In genomic region chr3:54736101-54736927, GRCm38 (mm10) we compare ENCODE assay signal across 8 mouse cellular contexts. TPM values are rescaled to one million over a fixed set of nuclear protein-coding genes. Genes with fewer than 3 reads are reported as not detected.
A peak's percentile ranks its signal among the peaks of the same experiment; 100 is the strongest.
DNase-seq lines count a peak whose midpoint lies in the region; ATAC-seq and TF ChIP-seq lines count a peak whose summit lies in the region.

No protein-coding gene starts in this region.

- no peaks in the 10 kb centered on the region for H3K4me1 ChIP-seq in lung, adult 2 months (ENCODE audit: control insufficient read depth, insufficient read depth, low read length)
- peaks cover 5% of the 10 kb centered on the region; the same call in 1 of the 2 replicates for H3K4me1 ChIP-seq in embryonic facial prominence, embryonic 15.5 days
- peaks cover 4% of the 10 kb centered on the region; the same call in 1 of the 2 replicates for H3K4me1 ChIP-seq in hindbrain, postnatal 0 days (ENCODE audit: insufficient read depth, low read length)
- peaks cover 23% of the 10 kb centered on the region for H3K4me1 ChIP-seq in liver, embryonic 16.5 days (ENCODE audit: control insufficient read depth, low read depth, low read length)
- H3K4me1 ChIP-seq in stomach, embryonic 16.5 days (ENCODE audit: control insufficient read depth, insufficient read depth, low read length), result peaks cover 19% of the 10 kb centered on the region; the same call in 1 of the 2 replicates

- H3K36me3 ChIP-seq in embryonic facial prominence, embryonic 15.5 days, result peaks cover 45% of the 10 kb centered on the region
- H3K36me3 ChIP-seq in hindbrain, postnatal 0 days (ENCODE audit: insufficient read depth, low read length), result peaks cover 30% of the 10 kb centered on the region
- H3K36me3 ChIP-seq in liver, embryonic 16.5 days (ENCODE audit: control insufficient read depth, insufficient read depth), result peaks cover 15% of the 10 kb centered on the region
- H3K36me3 ChIP-seq in stomach, embryonic 16.5 days (ENCODE audit: control insufficient read depth, insufficient read depth, low read length), result peaks cover 3% of the 10 kb centered on the region

- peak overlapping the region; percentile 83 for H3K9ac ChIP-seq in embryonic facial prominence, embryonic 15.5 days
- peak overlapping the region; percentile 96 for H3K9ac ChIP-seq in hindbrain, postnatal 0 days (replicated peaks; ENCODE audit: low read length)
- peak overlapping the region; percentile 95 for H3K9ac ChIP-seq in liver, embryonic 16.5 days (ENCODE audit: low read depth, low read length)
- H3K9ac ChIP-seq in stomach, embryonic 16.5 days (ENCODE audit: low read length), result peak overlapping the region; percentile 97

- 47% methylated on average over 18 of the region's 18 CpGs for WGBS in lung, adult 2 months
- WGBS in embryonic facial prominence, embryonic 15.5 days, result 50% methylated on average over 18 of the region's 18 CpGs
- WGBS in hindbrain, postnatal 0 days, result 52% methylated on average over 18 of the region's 18 CpGs
- 42% methylated on average over 18 of the region's 18 CpGs for WGBS in liver, embryonic 16.5 days (ENCODE audit: insufficient replicate concordance)
- WGBS in stomach, embryonic 16.5 days, result 49% methylated on average over 18 of the region's 18 CpGs

- H3K4me3 ChIP-seq in lung, adult 2 months (replicated peaks; ENCODE audit: extremely low read depth, low read depth, low read length), result peak overlapping the region; percentile 94
- peak overlapping the region; percentile 94 for H3K4me3 ChIP-seq in embryonic facial prominence, embryonic 15.5 days (replicated peaks)
- peak overlapping the region; percentile 90 for H3K4me3 ChIP-seq in hindbrain, postnatal 0 days (ENCODE audit: low read length)
- H3K4me3 ChIP-seq in liver, embryonic 16.5 days (ENCODE audit: low read depth, low read length), result peak overlapping the region; percentile 90
- H3K4me3 ChIP-seq in stomach, embryonic 16.5 days (replicated peaks; ENCODE audit: low read length), result peak overlapping the region; percentile 90

- no peak for TF ChIP-seq CTCF in lung, adult 2 months (IDR thresholded peaks at IDR 0.05; ENCODE audit: insufficient read depth, low read length)
- TF ChIP-seq CTCF in hindbrain, postnatal 0 days (IDR thresholded peaks at IDR 0.05; ENCODE audit: low read depth), result no peak

- peak overlapping the region; percentile 100 for H3K27ac ChIP-seq in embryonic facial prominence, embryonic 15.5 days (replicated peaks)
- H3K27ac ChIP-seq in hindbrain, postnatal 0 days, result peak overlapping the region; percentile 99
- peak overlapping the region; percentile 53; the same call in 1 of the 2 replicates for H3K27ac ChIP-seq in liver, embryonic 16.5 days (ENCODE audit: low read length)
- peak overlapping the region; percentile 100 for H3K27ac ChIP-seq in stomach, embryonic 16.5 days (ENCODE audit: low read length)

- ATAC-seq in embryonic facial prominence, embryonic 15.5 days (ENCODE audit: insufficient number of reproducible peaks, low FRiP score, low TSS enrichment, low read depth), result no peak
- no peak for ATAC-seq in hindbrain, postnatal 0 days
- no peak for ATAC-seq in liver, embryonic 16.5 days (ENCODE audit: low read depth)
- ATAC-seq in stomach, embryonic 16.5 days (ENCODE audit: insufficient read depth, low FRiP score), result no peak
- no peak for ATAC-seq in erythroid progenitor cell, adult 5-6 weeks (replicated peaks; ENCODE audit: low FRiP score, poor library complexity, severe bottlenecking)

- peak overlapping the region; percentile 77 for H3K4me2 ChIP-seq in embryonic facial prominence, embryonic 15.5 days (replicated peaks)
- peak overlapping the region; percentile 93 for H3K4me2 ChIP-seq in hindbrain, postnatal 0 days (ENCODE audit: low read depth, low read length)
- peak overlapping the region; percentile 98 for H3K4me2 ChIP-seq in liver, embryonic 16.5 days (ENCODE audit: low read depth, low read length)
- H3K4me2 ChIP-seq in stomach, embryonic 16.5 days (ENCODE audit: low read depth, low read length), result peak overlapping the region; percentile 84

- DNase-seq in lung, adult 2 months, result peak; percentile 18
- no peak for DNase-seq in lung, postnatal 25 days (ENCODE audit: low spot score)
- DNase-seq in R1 (ENCODE audit: low read depth, low spot score), result peak; percentile 31
- peak; percentile 50 for DNase-seq in hindbrain, postnatal 0 days (ENCODE audit: low spot score)

- TF ChIP-seq POLR2A in lung, adult 2 months (IDR thresholded peaks at IDR 0.05; ENCODE audit: borderline replicate concordance, extremely low read depth, low read depth, low read length), result no peak

- no peaks in the 10 kb centered on the region for H3K9me3 ChIP-seq in embryonic facial prominence, embryonic 15.5 days (replicated peaks)
- H3K9me3 ChIP-seq in hindbrain, postnatal 0 days (ENCODE audit: low read length), result no peaks in the 10 kb centered on the region
- H3K9me3 ChIP-seq in liver, embryonic 16.5 days (replicated peaks; ENCODE audit: control insufficient read depth, low read length), result no peaks in the 10 kb centered on the region
- H3K9me3 ChIP-seq in stomach, embryonic 16.5 days (replicated peaks; ENCODE audit: control insufficient read depth, low read length), result no peaks in the 10 kb centered on the region

- no peaks in the 10 kb centered on the region for H3K27me3 ChIP-seq in embryonic facial prominence, embryonic 15.5 days
- H3K27me3 ChIP-seq in hindbrain, postnatal 0 days (ENCODE audit: insufficient read depth, low read length), result no peaks in the 10 kb centered on the region
- H3K27me3 ChIP-seq in liver, embryonic 16.5 days (ENCODE audit: control insufficient read depth, insufficient read depth, low read depth, low read length), result no peaks in the 10 kb centered on the region
- H3K27me3 ChIP-seq in stomach, embryonic 16.5 days (ENCODE audit: control insufficient read depth, insufficient read depth, low read length), result no peaks in the 10 kb centered on the region

RNA-seq across cellular contexts. Expression of gene Alg5, which starts 1.0 kb away (rescaled TPM):
- polyA plus RNA-seq in lung, adult 2 months (2012; rRNA removed), result 9.4 and 12.4 TPM in 2 replicates
- 58.4 TPM in 2 replicates for polyA plus RNA-seq in embryonic facial prominence, embryonic 15.5 days (2015; fragmentation: Nextera tagmentation; extraction: Ambion mirVana)
- total RNA-seq in hindbrain, postnatal 0 days (2014; rRNA removed), result 12.3 and 16.3 TPM in 2 replicates
- 65.1 and 72.0 TPM in 2 replicates for polyA plus RNA-seq in hindbrain, postnatal 0 days (2015; fragmentation: Nextera tagmentation; extraction: Ambion mirVana)
- 19.0 and 22.5 TPM in 2 replicates for polyA plus RNA-seq in liver, embryonic 16.5 days (2015; fragmentation: Nextera tagmentation; extraction: Ambion mirVana)
- 63.6 and 64.9 TPM in 2 replicates for polyA plus RNA-seq in stomach, embryonic 16.5 days (2015; fragmentation: Nextera tagmentation; extraction: Ambion mirVana)
- 10.5 and 30.6 TPM in 2 replicates for total RNA-seq in erythroid progenitor cell, adult 5-6 weeks (2015; ENCODE audit: low replicate concordance)
- total RNA-seq in erythroid progenitor cell, adult 5-6 weeks (2017; ENCODE audit: low replicate concordance), result 1.9 and 6.5 TPM in 2 replicates

RNA-seq across cellular contexts. Expression of gene Exosc8, which starts 1.1 kb away (rescaled TPM):
- 15.3 and 20.3 TPM in 2 replicates for polyA plus RNA-seq in lung, adult 2 months (2012; rRNA removed)
- polyA plus RNA-seq in embryonic facial prominence, embryonic 15.5 days (2015; fragmentation: Nextera tagmentation; extraction: Ambion mirVana), result 100 and 104 TPM in 2 replicates
- total RNA-seq in hindbrain, postnatal 0 days (2014; rRNA removed), result 36.8 and 37.3 TPM in 2 replicates
- polyA plus RNA-seq in hindbrain, postnatal 0 days (2015; fragmentation: Nextera tagmentation; extraction: Ambion mirVana), result 66.9 and 68.9 TPM in 2 replicates
- polyA plus RNA-seq in liver, embryonic 16.5 days (2015; fragmentation: Nextera tagmentation; extraction: Ambion mirVana), result 52.2 and 57.2 TPM in 2 replicates
- polyA plus RNA-seq in stomach, embryonic 16.5 days (2015; fragmentation: Nextera tagmentation; extraction: Ambion mirVana), result 87.3 and 90.3 TPM in 2 replicates
- total RNA-seq in erythroid progenitor cell, adult 5-6 weeks (2015; ENCODE audit: low replicate concordance), result 91.4 and 111 TPM in 2 replicates
- 75.7 and 94.0 TPM in 2 replicates for total RNA-seq in erythroid progenitor cell, adult 5-6 weeks (2017; ENCODE audit: low replicate concordance)

RNA-seq across cellular contexts. Expression of gene Smad9, which starts 19.1 kb away (rescaled TPM):
- 4.0 and 5.6 TPM in 2 replicates for polyA plus RNA-seq in lung, adult 2 months (2012; rRNA removed)
- polyA plus RNA-seq in embryonic facial prominence, embryonic 15.5 days (2015; fragmentation: Nextera tagmentation; extraction: Ambion mirVana), result 1.2 TPM in 2 replicates
- total RNA-seq in hindbrain, postnatal 0 days (2014; rRNA removed), result 4.9 and 6.7 TPM in 2 replicates
- polyA plus RNA-seq in hindbrain, postnatal 0 days (2015; fragmentation: Nextera tagmentation; extraction: Ambion mirVana), result 0.96 and 1.1 TPM in 2 replicates
- polyA plus RNA-seq in liver, embryonic 16.5 days (2015; fragmentation: Nextera tagmentation; extraction: Ambion mirVana), result 0.04 and 0.05 TPM in 2 replicates
- 1.1 and 1.3 TPM in 2 replicates for polyA plus RNA-seq in stomach, embryonic 16.5 days (2015; fragmentation: Nextera tagmentation; extraction: Ambion mirVana)
- not detected in 2 replicates for total RNA-seq in erythroid progenitor cell, adult 5-6 weeks (2015; ENCODE audit: low replicate concordance)
- not detected in 2 replicates for total RNA-seq in erythroid progenitor cell, adult 5-6 weeks (2017; ENCODE audit: low replicate concordance)

RNA-seq across cellular contexts. Expression of gene Gm21958, which starts 22.2 kb away (rescaled TPM):
- not detected in 2 replicates for polyA plus RNA-seq in lung, adult 2 months (2012; rRNA removed)
- 0.45 TPM in 1 of 2 replicates, not detected in the other for polyA plus RNA-seq in embryonic facial prominence, embryonic 15.5 days (2015; fragmentation: Nextera tagmentation; extraction: Ambion mirVana)
- total RNA-seq in hindbrain, postnatal 0 days (2014; rRNA removed), result not detected in 2 replicates
- polyA plus RNA-seq in hindbrain, postnatal 0 days (2015; fragmentation: Nextera tagmentation; extraction: Ambion mirVana), result 0.49 TPM in 1 of 2 replicates, not detected in the other
- not detected in 2 replicates for polyA plus RNA-seq in liver, embryonic 16.5 days (2015; fragmentation: Nextera tagmentation; extraction: Ambion mirVana)
- 0.51 and 0.88 TPM in 2 replicates for polyA plus RNA-seq in stomach, embryonic 16.5 days (2015; fragmentation: Nextera tagmentation; extraction: Ambion mirVana)
- not detected in 2 replicates for total RNA-seq in erythroid progenitor cell, adult 5-6 weeks (2015; ENCODE audit: low replicate concordance)
- total RNA-seq in erythroid progenitor cell, adult 5-6 weeks (2017; ENCODE audit: low replicate concordance), result not detected in 2 replicates

RNA-seq across cellular contexts. Expression of gene Supt20, which starts 43.7 kb away (rescaled TPM):
- 43.9 and 50.1 TPM in 2 replicates for polyA plus RNA-seq in lung, adult 2 months (2012; rRNA removed)
- 94.0 and 107 TPM in 2 replicates for polyA plus RNA-seq in embryonic facial prominence, embryonic 15.5 days (2015; fragmentation: Nextera tagmentation; extraction: Ambion mirVana)
- 36.3 and 43.5 TPM in 2 replicates for total RNA-seq in hindbrain, postnatal 0 days (2014; rRNA removed)
- 52.0 and 55.4 TPM in 2 replicates for polyA plus RNA-seq in hindbrain, postnatal 0 days (2015; fragmentation: Nextera tagmentation; extraction: Ambion mirVana)
- 30.2 and 30.3 TPM in 2 replicates for polyA plus RNA-seq in liver, embryonic 16.5 days (2015; fragmentation: Nextera tagmentation; extraction: Ambion mirVana)
- 88.9 and 92.8 TPM in 2 replicates for polyA plus RNA-seq in stomach, embryonic 16.5 days (2015; fragmentation: Nextera tagmentation; extraction: Ambion mirVana)
- 82.2 and 85.1 TPM in 2 replicates for total RNA-seq in erythroid progenitor cell, adult 5-6 weeks (2015; ENCODE audit: low replicate concordance)
- total RNA-seq in erythroid progenitor cell, adult 5-6 weeks (2017; ENCODE audit: low replicate concordance), result 54.3 and 68.4 TPM in 2 replicates
